Mouse (Mus musculus) MEL (cell line): Measurements from ENCODE around the gene Phtf2. TPM values are rescaled to one million over a fixed set of nuclear protein-coding genes. Genes with fewer than 3 reads are reported as not detected.

Experiments
- DNase-seq: peaks from one replicate; pipeline ENCODE4 v3.0.0; 2011; ENCODE audit warnings: low read depth, low spot score
- H3K27ac ChIP-seq: 2 replicates; pipeline ENCODE4 v1.5.1; 2012; ENCODE audit warnings: low read depth, mild to moderate bottlenecking, control low read depth, low read length, moderate library complexity; ENCODE audit not compliant: control insufficient read depth
- H3K27me3 ChIP-seq, 2 experiments: fragments of 150-350 bp in 1 of 2; sonication (generic) in 1 of 2; 2 replicates each; pipeline ENCODE4 v1.6.1; 2012; ENCODE audit warnings: low read length in 2 of 2, mild to moderate bottlenecking in 2 of 2, improper control_type of control experiment in 1 of 2, moderate library complexity in 1 of 2; ENCODE audit not compliant: insufficient read depth in 2 of 2, control insufficient read depth in 1 of 2
- H3K36me3 ChIP-seq, 2 experiments: 2 replicates each; pipeline ENCODE4 v1.6.1; 2012 to 2014; ENCODE audit warnings: low read length in 2 of 2, improper control_type of control experiment in 1 of 2, inconsistent platforms in 1 of 2, mild to moderate bottlenecking in 1 of 2; ENCODE audit not compliant: insufficient read depth in 2 of 2, control insufficient read depth in 1 of 2
- H3K4me1 ChIP-seq, 2 experiments: fragments of 150-350 bp in 1 of 2; sonication (generic) in 1 of 2; 2 replicates each; pipeline ENCODE4 v1.6.1; 2012; ENCODE audit warnings: low read length in 2 of 2, improper control_type of control experiment in 1 of 2, mild to moderate bottlenecking in 1 of 2; ENCODE audit not compliant: insufficient read depth in 2 of 2, control insufficient read depth in 1 of 2
- H3K4me3 ChIP-seq, 2 experiments: fragments of 150-350 bp in 1 of 2; sonication (generic) in 1 of 2; 2 replicates each; pipeline ENCODE4 v1.5.1; 2012; ENCODE audit warnings: low read depth in 2 of 2, low read length in 2 of 2, mild to moderate bottlenecking in 2 of 2, moderate library complexity in 2 of 2, control low read depth in 1 of 2, improper control_type of control experiment in 1 of 2; ENCODE audit not compliant: control insufficient read depth in 1 of 2, insufficient read depth in 1 of 2
- H3K79me2 ChIP-seq: 2 replicates; pipeline ENCODE4 v1.6.1; 2012; ENCODE audit warnings: mild to moderate bottlenecking, low read length, moderate library complexity; ENCODE audit not compliant: control insufficient read depth, poor library complexity, insufficient read depth
- H3K9ac ChIP-seq: 2 replicates; pipeline ENCODE4 v1.6.1; 2012; ENCODE audit warnings: low read depth, mild to moderate bottlenecking, control low read depth, low read length, moderate library complexity; ENCODE audit not compliant: control insufficient read depth, poor library complexity, severe bottlenecking
- H3K9me3 ChIP-seq: fragments of 150-350 bp; sonication (generic); replicated peaks from 2 replicates; pipeline ENCODE4 v1.6.1; 2012; ENCODE audit warnings: mild to moderate bottlenecking, low read length, improper control_type of control experiment, moderate library complexity; ENCODE audit not compliant: insufficient read depth
- BHLHE40 ChIP-seq: IDR thresholded peaks from 2 replicates; pipeline ENCODE4 v1.6.1; 2012; ENCODE audit warnings: low read depth, mild to moderate bottlenecking, inconsistent platforms, low read length, improper control_type of control experiment, borderline replicate concordance
- CHD1 ChIP-seq: IDR thresholded peaks from 2 replicates; pipeline ENCODE4 v1.6.1; 2012; ENCODE audit warnings: low read depth, mild to moderate bottlenecking, inconsistent platforms, low read length, improper control_type of control experiment
- CHD2 ChIP-seq: IDR thresholded peaks from 2 replicates; pipeline ENCODE4 v1.6.1; 2011; ENCODE audit warnings: low read length, improper control_type of control experiment
- CTCF ChIP-seq, 3 experiments: IDR thresholded peaks in 2 of 3; conservative IDR thresholded peaks in 1 of 3; 2 replicates each; pipeline ENCODE4 v1.5.1; 2011 to 2012; ENCODE audit warnings: low read length in 3 of 3, low read depth in 2 of 3, mild to moderate bottlenecking in 2 of 3, improper control_type of control experiment in 1 of 3, inconsistent platforms in 1 of 3, mixed read lengths in 1 of 3, moderate library complexity in 1 of 3; ENCODE audit not compliant: control insufficient read depth in 1 of 3, insufficient read depth in 1 of 3, poor library complexity in 1 of 3, severe bottlenecking in 1 of 3
- ELF1 ChIP-seq: IDR thresholded peaks from 2 replicates; pipeline ENCODE4 v1.6.1; 2014; ENCODE audit warnings: low read depth, mild to moderate bottlenecking, inconsistent platforms, low read length, improper control_type of control experiment, moderate library complexity
- EP300 ChIP-seq, 2 experiments: IDR thresholded peaks; 2 replicates each; pipeline ENCODE4 v1.6.1; 2011; ENCODE audit warnings: improper control_type of control experiment in 2 of 2, low read length in 2 of 2, low read depth in 1 of 2, mild to moderate bottlenecking in 1 of 2
- ETS1 ChIP-seq: IDR thresholded peaks from 2 replicates; pipeline ENCODE4 v1.6.1; 2012; ENCODE audit warnings: low read depth, mild to moderate bottlenecking, inconsistent platforms, low read length, improper control_type of control experiment, moderate library complexity
- GABPA ChIP-seq: IDR thresholded peaks from 2 replicates; pipeline ENCODE4 v1.6.1; 2012; ENCODE audit warnings: low read depth, mild to moderate bottlenecking, inconsistent platforms, low read length, improper control_type of control experiment, moderate library complexity
- GATA1 ChIP-seq: IDR thresholded peaks from 2 replicates; pipeline ENCODE4 v1.6.1; 2011; ENCODE audit warnings: low read depth, low read length, improper control_type of control experiment
- HCFC1 ChIP-seq: IDR thresholded peaks from 2 replicates; pipeline ENCODE4 v1.6.1; 2012; ENCODE audit warnings: low read depth, mild to moderate bottlenecking, inconsistent platforms, low read length, improper control_type of control experiment, moderate library complexity
- JUND ChIP-seq: IDR thresholded peaks from 2 replicates; pipeline ENCODE4 v1.6.1; 2011; ENCODE audit warnings: low read depth, mild to moderate bottlenecking, improper control_type of control experiment, low read length
- KAT2A ChIP-seq: conservative IDR thresholded peaks from 2 replicates; pipeline ENCODE4 v1.6.1; 2012; ENCODE audit warnings: low read depth, low read length, improper control_type of control experiment, inconsistent platforms
- MAFK ChIP-seq: IDR thresholded peaks from 2 replicates; pipeline ENCODE4 v1.6.1; 2011; ENCODE audit warnings: low read depth, mild to moderate bottlenecking, low read length, improper control_type of control experiment, borderline replicate concordance
- MAX ChIP-seq: IDR thresholded peaks from 2 replicates; pipeline ENCODE4 v1.6.1; 2011; ENCODE audit warnings: low read length, improper control_type of control experiment
- MAZ ChIP-seq: IDR thresholded peaks from 2 replicates; pipeline ENCODE4 v1.6.1; 2012; ENCODE audit warnings: low read depth, mild to moderate bottlenecking, inconsistent platforms, low read length, improper control_type of control experiment
- MYB ChIP-seq: IDR thresholded peaks from 2 replicates; pipeline ENCODE4 v1.6.1; 2011; ENCODE audit warnings: mild to moderate bottlenecking, low read depth, low read length, improper control_type of control experiment
- MYC ChIP-seq: IDR thresholded peaks from 2 replicates; pipeline ENCODE4 v1.6.1; 2011; ENCODE audit warnings: low read depth, mild to moderate bottlenecking, low read length, improper control_type of control experiment, moderate library complexity
- NELFE ChIP-seq: IDR thresholded peaks from 2 replicates; pipeline ENCODE4 v1.6.1; 2011; ENCODE audit warnings: low read depth, low read length, improper control_type of control experiment
- NRF1 ChIP-seq: IDR thresholded peaks from 2 replicates; pipeline ENCODE4 v1.6.1; 2014; ENCODE audit warnings: low read depth, mild to moderate bottlenecking, inconsistent platforms, low read length, improper control_type of control experiment, moderate library complexity; ENCODE audit not compliant: poor library complexity, insufficient read depth, severe bottlenecking
- POLR2A ChIP-seq, 2 experiments: IDR thresholded peaks; 2 replicates each; pipeline ENCODE4 v1.6.1; 2011 to 2012; ENCODE audit warnings: low read length in 2 of 2, mild to moderate bottlenecking in 2 of 2, control low read depth in 1 of 2, improper control_type of control experiment in 1 of 2, low read depth in 1 of 2, moderate library complexity in 1 of 2; ENCODE audit not compliant: control insufficient read depth in 1 of 2, insufficient read depth in 1 of 2, poor library complexity in 1 of 2
- POLR2AphosphoS5 ChIP-seq: IDR thresholded peaks from 2 replicates; pipeline ENCODE4 v1.6.1; 2012; ENCODE audit warnings: low read depth, borderline replicate concordance, mild to moderate bottlenecking, inconsistent platforms, low read length, moderate library complexity, mixed read lengths
- RAD21 ChIP-seq: IDR thresholded peaks from 2 replicates; pipeline ENCODE4 v1.6.1; 2011; ENCODE audit warnings: mild to moderate bottlenecking, low read depth, low read length, improper control_type of control experiment
- RCOR1 ChIP-seq: IDR thresholded peaks from 2 replicates; pipeline ENCODE4 v1.6.1; 2012; ENCODE audit warnings: low read depth, mild to moderate bottlenecking, inconsistent platforms, low read length, improper control_type of control experiment
- SIN3A ChIP-seq: IDR thresholded peaks from 2 replicates; pipeline ENCODE4 v1.6.1; 2012; ENCODE audit warnings: low read length, improper control_type of control experiment, inconsistent platforms
- TAL1 ChIP-seq: IDR thresholded peaks from 2 replicates; pipeline ENCODE4 v1.6.1; 2012; ENCODE audit warnings: mild to moderate bottlenecking, inconsistent platforms, low read length, moderate library complexity, mixed read lengths
- TCF12 ChIP-seq: IDR thresholded peaks from 2 replicates; pipeline ENCODE4 v1.6.1; 2014; ENCODE audit warnings: low read depth, mild to moderate bottlenecking, inconsistent platforms, low read length, improper control_type of control experiment, moderate library complexity
- UBTF ChIP-seq: IDR thresholded peaks from 2 replicates; pipeline ENCODE4 v1.6.1; 2012; ENCODE audit warnings: low read depth, mild to moderate bottlenecking, inconsistent platforms, low read length, improper control_type of control experiment, moderate library complexity, borderline replicate concordance; ENCODE audit not compliant: insufficient read depth
- ZC3H11A ChIP-seq: IDR thresholded peaks from 2 replicates; pipeline ENCODE4 v1.6.1; 2012; ENCODE audit warnings: low read depth, mild to moderate bottlenecking, inconsistent platforms, low read length, improper control_type of control experiment
- ZMIZ1 ChIP-seq: IDR thresholded peaks from 2 replicates; pipeline ENCODE4 v1.6.1; 2012; ENCODE audit warnings: low read depth, mild to moderate bottlenecking, inconsistent platforms, low read length, improper control_type of control experiment, moderate library complexity
- polyA plus RNA-seq, 2 experiments: library from polyadenylated mRNA; stranded (reverse) in 1 of 2; unstranded in 1 of 2; fragments of >175 nt in 1 of 2; fragments of >200 nt in 1 of 2; gene quantifications; 2 replicates each; pipeline versions ENCODE4 v1.2.1 to v1.2.4; 2012; ENCODE audit warnings: low replicate concordance in 2 of 2, low read depth in 1 of 2; ENCODE audit not compliant: insufficient read length in 2 of 2, insufficient read depth in 1 of 2, missing spikeins in 1 of 2
- total RNA-seq: library from RNA; depleted of rRNA; stranded (reverse); fragments of 300-350 nt; gene quantifications from 2 replicates; pipeline ENCODE4 v1.2.3, GENCODE M21; 2012

The Phtf2 gene
- total and polyA plus RNA-seq, 3 experiments: 20.0 TPM; not detected in 1

GRCm38 (mm10) chr5:20748856-20749255 is 133.1 kb downstream of the Phtf2 start:
- DNase-seq: no peak
- no peaks in the 10 kb centered on the region for H3K36me3 ChIP-seq

DNA sequence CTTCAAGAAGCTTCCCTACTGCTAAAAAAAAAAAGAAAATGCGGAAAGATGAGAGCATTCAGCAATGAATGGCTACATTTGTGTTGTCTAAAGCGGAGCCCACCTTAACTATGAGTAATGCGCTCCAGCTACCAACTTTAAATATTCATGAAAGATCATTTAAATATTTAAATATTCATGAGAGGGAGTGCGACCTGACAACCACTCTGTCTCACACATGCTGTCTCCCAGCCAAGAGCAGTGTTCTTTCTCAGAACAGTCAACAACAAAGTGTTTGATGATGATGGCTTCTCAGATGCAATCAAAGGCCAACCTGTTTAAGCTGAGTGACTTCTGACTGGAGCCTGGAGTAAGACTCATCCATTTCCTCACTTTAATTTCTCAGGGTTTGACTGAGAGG is 133.8 kb downstream of the Phtf2 start:
- Histone ChIP-seq H3K27me3 (no peaks in the 10 kb centered on the region), H3K9ac (no peak overlapping the region), H3K36me3 (no peaks in the 10 kb centered on the region), H3K4me1 (no peaks in the 10 kb centered on the region), H3K27ac (no peak overlapping the region), H3K79me2 (no peaks in the 10 kb centered on the region), H3K4me3 (no peak overlapping the region), H3K9me3 (no peaks in the 10 kb centered on the region)
- TF ChIP-seq EP300 (IDR thresholded peaks at IDR 0.05; ENCODE audit: low read depth in 1 of 2, low read length in 2 of 2) (no peak), ZC3H11A (no peak), SIN3A (no peak), POLR2AphosphoS5 (no peak), KAT2A (no peak), CTCF (IDR thresholded peaks at IDR 0.05 in 2 of 3, conservative IDR thresholded peaks at IDR 0.05 in 1 of 3; ENCODE audit: control insufficient read depth in 1 of 3, insufficient read depth in 1 of 3, low read depth in 2 of 3, low read length in 3 of 3, poor library complexity in 1 of 3, severe bottlenecking in 1 of 3) (no peak), JUND (no peak), MAFK (no peak), POLR2A (IDR thresholded peaks at IDR 0.05; ENCODE audit: control insufficient read depth in 1 of 2, insufficient read depth in 1 of 2, low read depth in 1 of 2, low read length in 2 of 2, poor library complexity in 1 of 2) (no peak), ELF1 (no peak), GABPA (no peak), ETS1 (no peak), ZMIZ1 (no peak), TAL1 (no peak), MYC (no peak), MAX (no peak), TCF12 (no peak), HCFC1 (no peak), CHD1 (no peak)
- no peak for DNase-seq

More at GRCm38 (mm10) chr5:20748856-20749255, 133.1 kb downstream of the Phtf2 start:
- Histone ChIP-seq H3K9ac (no peak overlapping the region), H3K79me2 (no peaks in the 10 kb centered on the region), H3K27me3 (no peaks in the 10 kb centered on the region), H3K4me3 (no peak overlapping the region), H3K27ac (no peak overlapping the region), H3K9me3 (no peaks in the 10 kb centered on the region), H3K4me1 (no peaks in the 10 kb centered on the region)
- no peak for TF ChIP-seq MAFK
- TF ChIP-seq JUND: no peak
- TF ChIP-seq ZMIZ1: no peak
- no peak for TF ChIP-seq GABPA
- no peak for TF ChIP-seq MYB
- no peak for TF ChIP-seq SIN3A
- no peak for TF ChIP-seq KAT2A
- TF ChIP-seq MYC: no peak
- TF ChIP-seq CHD1: no peak
- TF ChIP-seq UBTF: no peak
- no peak for TF ChIP-seq RCOR1
- no peak for TF ChIP-seq NRF1
- no peak for TF ChIP-seq BHLHE40
- no peak for TF ChIP-seq CHD2
- TF ChIP-seq NELFE: no peak
- TF ChIP-seq GATA1: no peak
- TF ChIP-seq ZC3H11A: no peak
- no peak for TF ChIP-seq RAD21
- no peak for TF ChIP-seq MAZ
- no peak for TF ChIP-seq MAX
